Mouse (Mus musculus): ENCODE data around the gene Tacc2. TPM values are rescaled to one million over a fixed set of nuclear protein-coding genes. Genes with fewer than 3 reads are reported as not detected.
"Not testable (repeated sequence)": the region's sequence is repeated elsewhere in the genome, so short reads cannot be mapped to it uniquely, and the experiment has no call there.

Gene Tacc2
- polyA plus RNA-seq (2017; shearing (Covaris generic)), result 1 to 10 TPM; 3.7 to 8.8 (median 6.6) TPM

DNA sequence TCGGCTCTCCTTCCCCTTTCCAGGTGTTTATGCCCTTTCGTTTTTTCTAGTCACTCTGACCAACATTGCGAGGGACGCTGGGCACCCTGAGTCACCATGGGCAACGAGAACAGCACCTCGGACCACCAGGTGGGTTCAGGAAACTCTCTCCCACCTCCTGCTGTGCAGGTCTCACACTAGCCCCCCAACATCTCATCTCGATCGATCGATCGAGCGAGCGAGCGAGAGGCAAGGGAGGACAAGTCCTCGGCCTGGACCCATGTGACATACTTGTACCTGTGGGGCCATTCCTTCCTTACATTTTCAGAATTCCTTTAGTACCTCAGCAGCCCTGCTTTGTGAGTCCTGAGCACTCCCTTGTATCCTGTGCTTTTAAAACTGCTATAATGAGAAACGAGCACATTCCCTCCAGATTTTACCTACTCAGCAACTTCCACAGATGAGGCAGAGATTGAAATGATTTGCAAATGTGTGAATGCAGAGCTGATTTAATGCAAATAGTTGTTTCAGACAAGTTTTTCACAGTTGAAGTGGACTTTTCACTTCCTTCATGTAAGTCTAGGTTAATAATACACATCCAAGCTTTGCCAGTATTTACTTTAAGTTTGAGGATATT lies at the start of gene Tacc2:
TSS of gene Tacc2 (plus strand) at position 51 of the 616 bp plus-strand sequence.
- no peak for ATAC-seq

DNA sequence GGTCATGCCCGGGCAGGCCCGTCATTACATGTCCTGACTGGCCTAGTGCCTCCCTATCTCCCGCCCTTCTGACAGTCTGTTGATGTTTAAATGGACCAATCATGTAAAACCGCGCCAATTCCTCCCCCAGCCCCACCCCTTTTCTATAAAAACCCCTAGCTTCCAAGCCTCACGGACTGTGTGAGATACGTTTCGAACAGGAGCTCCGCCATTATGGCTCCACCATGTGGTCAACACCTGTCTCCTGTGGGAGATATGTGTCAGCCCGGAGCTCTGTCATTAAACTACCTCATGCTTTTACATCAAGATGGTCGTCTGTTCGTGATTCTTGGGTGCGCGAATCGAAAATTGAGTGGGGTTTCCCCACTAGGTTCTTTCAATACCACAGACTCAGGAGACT lies 46.1 kb upstream of the Tacc2 start:
- ATAC-seq, result not testable (repeated sequence)

DNA sequence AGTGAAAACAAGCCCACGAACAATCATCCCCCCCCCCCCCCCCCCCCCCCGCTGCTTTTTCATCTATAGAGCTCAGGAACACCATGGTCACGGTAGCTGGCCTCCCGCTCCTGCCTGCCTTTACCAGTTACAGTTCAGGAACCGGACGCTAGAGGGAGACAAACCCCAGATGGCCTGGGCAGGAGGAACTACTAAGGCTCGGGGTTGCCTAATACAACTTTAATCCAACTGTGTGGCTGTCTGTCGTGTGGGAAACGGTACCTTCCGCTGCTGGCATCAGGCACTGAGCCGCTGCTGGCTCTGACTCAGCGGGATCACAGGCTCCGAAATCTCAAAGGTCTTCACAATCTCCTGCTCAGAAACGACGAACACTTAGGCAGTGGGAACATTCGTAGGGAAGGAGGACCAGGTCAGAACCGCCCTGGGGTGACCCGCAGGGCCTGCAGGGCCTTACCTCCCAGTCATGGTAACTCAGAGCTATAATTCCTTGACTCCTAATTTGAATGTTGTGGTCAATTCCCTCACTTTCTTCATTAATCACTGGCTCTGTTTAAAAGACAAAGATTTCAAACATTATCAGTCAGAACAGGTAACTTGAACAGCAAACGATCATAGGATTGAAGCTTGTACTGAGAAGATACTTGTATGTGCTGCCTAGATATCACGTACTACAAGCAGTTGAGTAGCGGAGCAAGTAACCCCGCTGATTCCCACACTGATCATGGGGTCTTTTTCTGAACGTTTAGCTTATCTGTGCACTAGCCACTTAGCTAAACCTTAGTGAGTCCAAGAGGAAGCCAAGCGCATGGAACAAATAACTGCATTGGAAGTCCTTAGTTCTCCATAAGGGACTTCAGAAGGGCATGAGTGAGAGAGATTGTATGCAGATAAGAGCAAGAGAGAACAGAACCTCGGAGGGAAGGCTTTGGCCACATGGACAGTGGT lies 43.6 kb upstream of the Tacc2 start:
- peak; percentile 90 for ATAC-seq

DNA sequence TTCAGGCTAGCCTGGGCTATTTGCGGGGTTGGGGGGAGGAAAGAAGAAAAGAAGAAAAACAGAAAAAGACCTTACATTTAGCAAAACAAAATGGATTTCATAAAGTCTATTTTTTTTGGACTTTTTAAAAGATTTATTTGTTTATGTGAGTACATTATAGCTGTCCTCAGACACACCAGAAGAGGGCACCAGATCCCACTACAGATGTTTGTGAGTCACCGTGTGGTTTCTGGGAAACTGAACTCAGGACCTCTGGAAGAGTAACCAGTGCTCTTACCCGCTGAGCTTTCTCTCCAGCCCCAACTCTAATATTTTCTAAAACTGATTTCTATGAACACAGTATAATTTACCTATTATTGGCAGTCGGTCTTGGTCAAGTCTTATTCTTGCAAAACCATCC lies 42.1 kb upstream of the Tacc2 start:
- ATAC-seq, result no peak

DNA sequence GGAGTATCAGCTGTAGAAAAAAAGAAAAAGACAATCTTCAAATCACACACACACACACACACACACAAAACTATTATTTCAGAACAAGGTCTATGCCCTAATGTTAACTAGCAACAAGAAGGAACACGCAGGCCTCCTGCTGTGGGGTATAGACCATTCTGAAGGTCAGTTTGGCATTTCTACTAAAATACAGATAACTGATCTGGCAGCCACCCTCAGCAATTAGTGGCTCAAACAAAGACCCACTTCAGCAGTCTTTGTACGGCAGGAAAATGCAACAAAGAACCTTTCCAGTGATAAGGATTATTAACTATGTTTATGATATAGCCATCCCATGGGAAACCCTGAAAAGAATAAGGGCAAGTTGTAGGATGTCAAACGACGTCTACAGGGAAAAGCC lies 40.2 kb upstream of the Tacc2 start:
- no peak for ATAC-seq

DNA sequence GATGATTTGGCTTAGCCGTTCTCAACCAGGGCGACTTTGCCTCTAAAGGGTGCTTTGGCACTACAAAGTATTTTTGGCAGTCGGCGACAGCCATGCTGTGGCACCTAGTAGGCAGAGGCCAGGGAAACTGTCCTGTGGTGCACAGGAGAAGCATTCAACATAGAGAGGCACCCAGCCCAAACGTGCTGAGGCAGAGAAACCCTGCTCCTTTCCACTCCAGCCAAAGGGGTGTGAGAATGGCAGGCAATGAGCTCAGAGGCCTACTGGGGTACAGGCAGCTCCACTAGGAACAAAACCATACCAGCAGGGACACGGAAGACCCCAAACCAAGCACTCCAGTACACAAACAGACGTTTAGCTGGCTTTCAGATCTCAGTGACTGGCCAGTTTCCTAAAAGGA lies 37.1 kb upstream of the Tacc2 start:
- ATAC-seq, result no peak

DNA sequence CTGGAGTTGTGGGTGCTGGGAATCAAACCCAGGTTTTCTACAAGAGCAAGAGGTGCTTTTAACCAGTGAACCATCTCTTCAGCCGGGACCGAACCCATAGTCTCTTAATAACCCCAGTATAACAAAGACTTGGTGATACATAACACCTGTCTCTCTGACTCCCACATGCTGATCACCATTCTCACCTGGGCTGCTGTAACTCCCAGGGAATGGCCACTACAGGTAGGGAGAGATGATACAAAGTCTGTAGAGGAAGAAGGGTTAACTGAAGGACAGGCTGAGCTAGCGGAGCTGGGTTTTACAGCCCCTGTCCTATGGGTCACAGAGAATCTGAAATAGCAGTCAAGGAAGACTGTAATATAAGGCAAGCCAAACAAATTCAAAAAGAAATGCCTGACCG lies 34.1 kb upstream of the Tacc2 start:
- ATAC-seq, result no peak

DNA sequence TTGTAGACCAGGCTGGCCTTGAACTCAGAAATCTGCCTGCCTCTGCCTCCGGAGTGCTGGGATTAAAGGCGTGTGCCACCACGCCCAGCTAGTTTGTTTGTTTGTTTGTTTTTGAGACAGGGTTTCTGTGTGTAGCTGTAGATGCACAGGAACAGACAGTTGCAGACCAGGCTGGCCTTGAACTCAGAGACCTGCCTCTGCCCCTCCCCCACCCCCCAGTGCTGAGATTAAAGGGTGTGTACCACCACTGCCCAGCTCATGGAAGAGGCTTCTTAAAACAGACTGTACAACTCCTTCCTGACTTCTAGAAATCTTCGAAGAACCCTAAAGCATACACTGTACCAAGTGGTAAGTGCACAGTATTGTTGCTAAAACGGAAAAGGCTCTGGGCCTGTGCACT lies 31.8 kb upstream of the Tacc2 start:
- ATAC-seq, result no peak

DNA sequence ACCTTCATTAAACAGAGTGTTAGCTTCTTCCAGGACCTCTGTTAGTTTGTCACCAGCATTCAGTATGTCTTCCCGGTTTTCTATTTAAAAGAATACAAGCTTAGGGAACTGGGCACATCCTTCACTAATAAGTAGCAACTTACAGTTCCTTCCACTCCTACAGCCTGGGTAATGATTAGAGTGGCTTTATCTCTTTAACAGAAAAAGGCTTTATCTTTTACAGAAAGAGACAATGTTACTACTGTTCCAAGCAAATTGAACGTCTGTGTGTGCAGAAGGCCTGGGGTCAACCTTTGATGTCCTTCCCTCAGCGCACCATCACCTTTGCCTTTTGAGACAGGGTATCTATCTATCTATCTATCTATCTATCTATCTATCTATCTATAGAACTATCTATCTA lies 31.3 kb upstream of the Tacc2 start:
- ATAC-seq, result no peak

DNA sequence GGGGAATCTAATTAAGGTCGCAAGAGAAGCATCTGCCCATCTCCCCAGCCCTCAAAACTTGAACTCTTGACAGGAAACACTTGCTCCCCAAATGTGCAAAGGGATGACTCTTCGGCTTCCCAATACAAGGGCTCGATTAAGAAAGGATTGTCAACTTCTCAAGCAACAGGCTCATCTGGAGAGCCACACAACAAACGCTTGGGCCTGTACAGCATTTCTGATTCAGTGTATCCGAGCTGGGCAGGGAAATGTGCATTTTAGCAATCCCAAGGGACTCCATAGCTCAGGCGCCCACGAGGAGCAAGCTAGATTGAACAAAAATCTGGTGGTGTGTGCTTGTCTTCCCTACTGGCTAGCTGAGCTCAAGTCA lies 30.8 kb upstream of the Tacc2 start:
- peak; percentile 22 for ATAC-seq

DNA sequence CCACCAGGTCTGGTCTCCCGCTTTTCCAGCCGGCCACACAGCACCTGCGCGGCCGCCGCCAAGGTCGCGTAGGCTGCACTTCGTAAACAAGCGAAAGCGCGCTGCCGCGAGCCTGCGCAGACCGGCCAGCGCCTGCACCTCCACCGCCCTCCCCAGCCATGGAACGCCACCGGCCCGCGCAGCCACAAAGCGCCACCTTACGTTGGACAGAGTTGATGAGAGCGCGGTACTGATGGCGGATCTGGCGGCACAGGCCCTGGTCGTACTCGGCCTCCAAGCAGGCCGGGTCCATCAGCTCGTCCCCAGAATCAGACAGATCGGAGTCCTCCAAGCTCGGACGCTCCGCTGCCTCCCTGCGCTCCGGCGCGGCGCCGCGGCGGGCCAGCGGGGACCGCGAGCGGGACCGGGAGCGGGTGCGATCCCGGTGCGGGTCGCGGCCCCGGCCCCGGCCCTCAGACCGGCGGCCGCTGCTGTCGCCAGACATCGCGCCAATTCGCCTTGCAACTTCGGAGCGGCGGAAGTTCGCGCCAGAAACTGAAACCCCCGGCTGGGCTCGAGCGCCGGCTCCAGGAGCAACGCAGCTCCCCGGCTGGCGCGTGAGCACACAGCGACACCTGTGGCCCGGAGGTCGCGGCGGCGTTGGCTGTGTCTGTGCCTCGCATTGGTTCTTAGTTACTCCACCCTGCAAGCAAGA lies 30.3 kb upstream of the Tacc2 start:
- peak; percentile 93 for ATAC-seq

DNA sequence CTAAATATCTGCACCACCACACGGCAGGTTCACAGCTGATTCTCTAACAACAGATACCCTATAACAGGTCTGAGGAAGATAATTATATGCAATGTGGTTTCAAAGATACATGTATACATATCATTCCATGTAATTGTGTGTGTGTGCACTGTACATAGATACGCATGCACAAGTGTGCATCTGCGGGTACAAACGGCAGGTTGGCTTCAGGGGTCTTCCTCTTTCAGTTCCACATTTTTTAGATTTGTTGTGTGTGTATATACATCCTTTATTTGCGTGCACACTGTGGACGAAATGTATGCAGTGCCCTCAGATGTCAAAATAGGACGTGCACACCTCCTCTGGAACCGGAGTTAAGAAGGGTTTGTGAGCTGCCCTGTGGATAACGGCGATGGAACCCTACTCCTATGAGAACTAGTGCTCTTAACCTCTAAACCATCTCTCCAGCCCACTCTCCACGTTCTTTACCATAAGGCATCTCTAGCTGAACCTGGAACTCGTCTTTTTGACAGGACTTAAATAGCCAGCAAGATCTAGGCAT lies 29.5 kb upstream of the Tacc2 start:
- ATAC-seq, result no peak

DNA sequence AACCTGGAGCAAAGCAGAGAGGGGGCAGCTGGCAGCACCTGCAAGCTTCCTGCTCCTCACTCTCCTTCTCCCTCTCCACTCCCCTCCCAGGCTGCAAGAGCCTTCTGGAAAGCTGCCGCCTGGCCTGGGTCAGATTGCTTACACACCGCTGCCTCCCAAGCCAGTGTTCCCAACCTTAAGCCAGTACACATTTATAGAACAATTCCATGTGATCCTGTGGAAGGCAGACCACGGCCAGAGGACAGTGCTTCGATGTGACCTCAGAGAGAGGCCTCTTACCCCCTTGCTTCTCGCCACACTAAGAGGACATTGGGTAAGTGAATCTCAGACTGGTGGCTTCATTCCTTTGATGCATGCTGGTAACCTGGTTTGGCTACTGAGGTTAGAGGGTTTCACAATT lies 24.5 kb upstream of the Tacc2 start:
- ATAC-seq, result no peak

DNA sequence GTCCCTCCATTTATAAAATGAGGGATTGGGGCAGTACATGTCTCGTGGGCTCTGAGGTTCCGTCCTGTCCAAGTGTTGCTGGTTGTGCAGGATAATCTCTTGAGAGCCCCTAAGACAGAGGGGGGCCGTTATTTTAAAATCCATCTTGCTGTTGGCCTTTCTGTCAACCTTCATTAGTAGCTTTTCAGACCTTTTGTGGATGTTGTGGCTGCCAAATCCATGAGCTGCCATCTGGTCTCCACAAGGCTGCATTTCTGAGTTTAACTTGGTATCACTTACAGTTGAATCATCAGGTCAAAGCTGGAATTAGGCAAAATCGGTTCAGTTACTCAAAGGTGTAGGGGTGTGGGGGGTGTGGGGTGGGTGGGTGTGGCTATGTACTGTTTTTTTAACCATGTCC lies 23.9 kb upstream of the Tacc2 start:
- no peak for ATAC-seq

DNA sequence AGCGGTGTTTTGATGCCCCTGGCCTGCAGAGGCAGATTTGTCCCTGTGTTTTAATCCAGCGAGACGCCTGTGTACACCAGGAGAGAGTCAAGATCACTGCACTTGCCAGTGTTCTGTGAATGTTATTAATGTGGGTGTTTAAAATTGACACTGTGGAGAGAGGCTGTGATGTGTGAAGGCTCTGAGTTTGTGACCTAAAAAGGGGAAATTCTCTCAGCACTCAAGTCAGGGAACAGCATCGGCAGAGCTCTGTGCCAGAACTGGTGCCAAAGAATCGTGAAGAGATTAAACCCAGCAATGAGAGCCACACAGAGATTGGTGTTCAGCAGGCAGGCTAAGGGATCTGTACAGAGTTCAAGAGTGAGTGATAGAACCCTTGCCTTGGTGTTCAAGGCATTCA lies 21.6 kb upstream of the Tacc2 start:
- no peak for ATAC-seq

DNA sequence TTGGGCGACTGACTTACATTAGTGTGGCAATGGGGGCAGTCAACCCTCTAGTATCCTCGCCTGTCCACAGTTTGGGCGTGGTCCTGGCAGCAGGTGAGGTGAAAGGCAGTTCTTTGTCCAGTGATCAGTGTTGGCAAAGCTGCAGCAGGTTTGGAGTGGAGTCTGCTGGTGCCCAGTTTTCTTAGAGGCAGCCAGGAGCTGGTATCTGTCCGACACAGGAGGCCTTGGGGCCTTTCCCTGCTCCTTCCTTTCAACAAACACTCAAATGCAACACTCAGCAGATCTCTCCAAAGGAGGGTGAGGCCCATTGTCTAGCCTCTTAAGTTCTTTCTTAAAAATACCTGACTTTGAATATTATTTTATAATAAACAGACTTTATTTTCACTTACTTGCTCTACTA lies 18.6 kb upstream of the Tacc2 start:
- ATAC-seq, result no peak

DNA sequence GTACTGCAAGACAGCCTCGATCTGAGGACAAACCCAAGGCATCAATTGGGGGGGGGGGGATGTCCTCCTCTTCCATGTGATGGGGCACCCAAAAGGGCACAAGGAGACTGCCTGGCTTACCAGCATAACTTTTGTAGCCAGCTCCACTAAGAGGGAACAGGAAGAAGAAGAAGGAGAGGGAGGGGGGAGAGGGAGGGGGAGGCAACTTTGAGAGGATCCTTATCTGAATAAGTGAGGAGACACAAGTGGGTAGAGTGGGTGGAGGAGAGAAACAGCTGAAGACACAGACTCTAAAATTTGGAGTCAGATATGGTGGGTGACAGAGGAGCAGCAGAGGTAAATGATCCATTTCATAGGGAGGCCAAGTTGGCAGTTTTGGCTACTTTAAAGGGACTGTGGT lies 16.3 kb upstream of the Tacc2 start:
- no peak for ATAC-seq

DNA sequence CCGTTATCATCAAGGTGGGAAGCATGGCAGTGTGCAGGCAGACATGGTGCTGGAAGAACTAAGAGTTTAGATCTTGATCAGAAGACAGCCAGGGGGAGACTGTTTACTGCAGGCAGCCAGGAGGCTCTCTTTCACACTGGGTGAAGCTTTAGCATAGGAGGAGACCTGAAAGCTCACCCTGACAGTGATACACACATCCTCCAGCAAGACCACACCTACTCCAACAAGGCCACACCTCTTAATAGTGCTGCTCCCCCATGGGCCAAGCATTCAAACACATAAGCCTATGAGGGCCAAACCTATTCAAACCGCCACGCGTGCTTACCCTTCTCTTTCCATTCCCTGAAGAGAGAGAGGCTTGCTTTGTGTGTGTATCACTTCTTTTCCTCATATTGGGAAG lies 14.0 kb upstream of the Tacc2 start:
- ATAC-seq, result no peak

DNA sequence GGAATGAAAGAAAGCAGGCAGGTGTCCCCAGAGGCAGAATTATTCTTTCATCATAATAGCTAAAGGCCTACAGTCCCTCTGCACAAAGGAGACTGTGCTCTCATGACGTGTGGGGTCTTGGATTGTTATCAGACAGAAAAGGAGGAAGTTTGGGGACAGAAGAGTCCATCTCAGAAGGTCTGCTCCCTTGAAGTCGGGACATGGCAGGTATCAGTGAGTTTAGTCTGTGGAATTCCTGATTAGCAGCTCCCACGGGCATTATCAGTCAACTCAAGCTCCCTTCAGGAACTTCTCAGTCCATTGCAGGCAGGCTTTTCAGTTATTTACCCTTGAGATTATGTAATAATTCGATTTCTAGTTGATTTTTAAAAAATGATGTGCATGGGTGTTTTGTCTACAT lies 13.4 kb upstream of the Tacc2 start:
- ATAC-seq, result no peak

DNA sequence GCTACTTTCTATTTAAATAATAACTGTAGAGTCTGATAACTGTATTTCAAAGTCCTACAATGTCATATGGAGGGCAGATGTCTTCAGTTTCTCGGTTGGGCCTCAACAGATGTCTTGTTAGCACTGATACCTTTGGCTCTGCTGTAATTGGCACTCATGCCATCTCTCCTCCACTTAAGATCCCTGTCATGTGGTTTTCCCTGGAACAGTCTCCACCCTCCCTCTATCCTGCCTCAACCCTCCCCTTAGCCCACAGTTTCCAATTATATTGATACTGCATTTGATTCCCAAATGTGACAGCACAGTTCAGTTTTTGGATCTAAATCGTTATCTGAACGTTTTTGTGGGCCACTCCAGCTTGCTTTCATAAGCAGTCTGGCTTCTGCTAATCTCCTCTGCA lies 12.6 kb upstream of the Tacc2 start:
- ATAC-seq, result no peak

DNA sequence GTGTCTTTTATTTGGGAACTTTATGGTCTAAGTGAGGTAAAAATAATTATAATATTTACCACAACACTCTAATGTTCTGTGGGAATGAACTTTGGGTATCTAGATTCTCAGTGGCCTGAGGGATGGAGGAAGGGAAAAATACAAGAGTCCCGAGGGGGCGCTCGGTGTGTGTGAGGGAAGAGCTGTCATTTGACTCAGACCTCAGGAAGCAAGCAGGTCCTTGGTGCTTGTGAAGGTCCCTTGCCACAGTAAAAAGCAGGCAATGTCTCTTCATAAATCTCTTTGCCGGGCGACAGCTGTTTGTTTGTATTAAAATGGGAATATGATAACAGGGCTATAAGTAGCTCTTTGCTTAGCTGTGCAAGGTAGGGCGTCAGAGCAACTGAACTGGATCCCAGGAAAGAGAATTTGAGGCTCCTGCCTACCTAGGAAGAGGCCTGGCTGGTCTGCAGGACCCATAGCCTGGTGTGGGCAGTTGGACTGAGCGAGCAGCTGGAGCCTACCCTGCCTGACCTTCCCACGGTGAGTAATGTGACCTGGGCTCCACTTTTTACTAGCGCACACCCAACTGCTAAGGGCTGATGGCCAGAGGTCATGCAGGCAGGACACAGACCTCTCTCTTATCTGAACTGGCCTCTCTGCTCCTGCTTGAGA lies 8.3 kb upstream of the Tacc2 start:
- no peak for ATAC-seq

DNA sequence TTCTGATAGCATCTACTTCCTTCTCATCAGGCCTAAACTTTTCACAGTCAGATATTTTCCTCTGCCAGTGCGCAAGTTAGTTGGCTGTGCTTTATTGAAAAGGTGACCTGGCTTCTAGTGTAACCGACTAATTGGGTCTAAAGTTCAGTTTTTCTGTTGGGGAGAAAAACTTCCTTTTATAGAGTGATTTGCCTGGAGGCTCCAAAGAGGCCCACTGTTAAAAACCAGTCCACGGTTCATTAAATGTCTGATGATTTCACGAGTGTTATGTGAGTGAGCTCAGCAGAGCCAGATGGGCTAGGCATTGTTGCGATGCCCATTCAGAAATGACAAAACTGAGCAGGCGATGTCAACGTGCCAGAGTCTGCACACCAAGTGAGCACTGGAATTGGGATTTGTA lies 6.8 kb upstream of the Tacc2 start:
- no peak for ATAC-seq

DNA sequence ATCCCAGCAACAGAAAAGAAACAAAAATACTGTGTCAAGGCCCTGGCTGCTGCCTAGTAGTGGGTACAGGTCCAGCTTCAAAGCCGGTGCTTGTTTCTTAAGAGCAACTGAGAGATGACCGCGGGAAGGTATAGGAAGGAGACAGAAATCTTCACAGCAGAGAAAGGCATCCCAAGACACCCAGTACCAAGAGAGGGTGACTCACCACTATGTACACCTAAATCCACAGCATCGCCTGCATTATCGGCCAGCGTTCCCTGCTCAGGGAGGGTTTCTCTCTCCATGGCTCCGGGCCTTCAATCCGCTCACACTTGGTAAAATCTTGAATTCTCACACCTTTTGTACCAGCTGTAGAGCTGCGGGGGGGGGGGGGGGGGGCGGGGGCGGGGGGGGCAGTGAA lies 4.4 kb upstream of the Tacc2 start, which contains the start of gene Nsmce4a:
TSS of gene Nsmce4a (minus strand) at position 298 of the 400 bp plus-strand sequence.
- ATAC-seq, result no peak

Measured in inflammation-experienced regulatory T-cells, adult 6 months (primary cell).